Mouse (Mus musculus) yolk sac, embryonic 10.5 days (tissue): ENCODE results near the gene Ccdc148.
A peak's percentile ranks its signal among the peaks of the same experiment; 100 is the strongest.

Experiments
- DNase-seq: peaks from one replicate; pipeline ENCODE4 v3.0.0-alpha.2; 2017; ENCODE audit warnings: low spot score

Gene Ccdc148

DNA sequence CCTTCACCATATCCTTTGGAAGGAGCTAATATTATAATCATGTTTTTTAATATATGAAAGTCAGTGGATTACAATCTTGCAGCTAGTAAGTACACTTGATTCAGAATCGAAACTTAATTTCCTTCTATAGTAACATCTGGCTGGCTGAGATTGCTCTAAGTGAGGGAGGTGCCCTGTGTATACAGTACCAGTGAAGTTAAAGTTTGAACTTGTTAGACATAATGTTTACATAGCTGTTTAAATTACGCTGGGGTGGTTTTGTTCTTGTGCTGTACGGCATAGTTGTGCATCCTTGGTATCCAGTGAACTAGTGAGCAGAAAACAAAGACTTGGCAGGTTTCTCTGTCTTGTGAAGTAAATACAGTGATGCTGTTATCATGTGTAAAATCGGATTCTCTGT lies 18.5 kb upstream of the Ccdc148 start:
- DNase-seq: no peak

DNA sequence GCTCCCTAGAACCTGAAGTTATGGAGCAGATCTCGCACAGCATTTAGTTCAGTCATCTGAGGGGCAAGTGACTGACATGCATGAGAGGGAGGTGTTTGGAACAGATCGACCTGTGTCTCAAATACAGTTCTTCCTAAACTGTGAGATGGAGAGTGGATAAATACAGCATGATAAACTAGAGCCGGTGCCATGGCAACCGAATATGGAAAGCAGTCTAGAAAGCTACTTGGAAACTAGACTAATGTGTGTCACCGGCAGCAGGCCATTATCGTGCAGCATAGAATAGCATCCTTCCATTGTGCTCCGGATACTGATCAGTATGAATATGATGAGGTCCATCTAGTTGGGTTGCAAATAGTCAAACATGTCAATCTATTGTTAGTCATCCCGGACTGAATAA lies 17.7 kb upstream of the Ccdc148 start:
- DNase-seq: no peak

DNA sequence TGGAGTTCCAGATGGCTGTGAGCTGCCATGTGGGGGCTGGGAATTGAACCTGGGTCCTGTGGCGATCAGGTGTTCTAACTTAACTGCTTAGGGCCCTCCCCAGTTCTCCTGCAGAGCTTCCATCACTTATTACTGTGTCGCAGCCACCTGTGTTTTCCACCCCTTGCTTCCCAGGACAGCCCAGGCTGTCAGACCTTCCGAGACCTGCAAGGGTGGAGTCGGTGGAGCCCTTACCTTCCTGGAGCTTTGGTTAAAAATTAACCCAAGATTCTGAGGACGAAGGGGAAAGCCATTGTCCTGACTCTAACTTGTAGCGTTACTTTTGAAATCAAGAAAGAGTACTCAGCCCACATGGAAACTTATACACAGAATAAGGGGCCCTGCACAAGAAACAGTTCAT lies 15.4 kb upstream of the Ccdc148 start:
- DNase-seq: peak; percentile 73

DNA sequence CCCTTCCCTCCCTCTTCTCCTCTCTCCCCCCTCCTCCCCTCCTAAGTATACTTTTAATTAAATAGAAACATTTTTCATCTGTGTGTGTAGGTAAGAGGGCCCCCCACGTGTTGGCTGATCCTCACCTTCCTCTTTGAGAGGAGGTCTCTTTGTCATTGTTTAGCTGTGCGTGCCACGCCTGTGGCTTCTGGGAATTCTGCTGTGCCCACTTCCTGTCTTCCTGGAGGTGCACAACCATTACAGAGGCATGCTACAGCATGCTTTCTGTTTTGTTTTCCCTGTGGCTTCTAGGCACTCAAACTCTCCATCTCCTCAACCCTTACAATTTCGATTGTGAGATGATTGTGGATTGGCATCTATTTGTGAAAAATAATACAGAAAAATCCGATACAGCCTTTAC lies 11.1 kb upstream of the Ccdc148 start:
- no peak for DNase-seq

DNA sequence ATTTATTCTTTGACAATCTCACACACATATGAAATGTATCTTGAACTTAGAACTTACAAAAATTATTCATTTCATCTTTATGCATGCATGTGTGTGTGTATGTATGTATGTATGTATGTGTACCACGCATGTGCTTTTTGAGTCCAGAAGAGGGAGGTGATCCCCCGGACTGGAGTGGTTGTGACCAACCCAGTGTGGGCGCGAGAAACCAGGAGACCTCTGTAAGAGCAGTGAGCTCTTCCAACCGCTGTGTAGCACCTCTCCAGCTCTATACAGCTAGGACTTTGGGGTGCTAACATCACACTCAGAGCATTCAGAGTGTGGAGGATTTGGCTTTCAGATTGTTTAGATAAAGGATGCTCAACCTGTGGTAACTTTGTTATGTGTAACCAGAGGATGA lies 10.1 kb upstream of the Ccdc148 start:
- DNase-seq: no peak

DNA sequence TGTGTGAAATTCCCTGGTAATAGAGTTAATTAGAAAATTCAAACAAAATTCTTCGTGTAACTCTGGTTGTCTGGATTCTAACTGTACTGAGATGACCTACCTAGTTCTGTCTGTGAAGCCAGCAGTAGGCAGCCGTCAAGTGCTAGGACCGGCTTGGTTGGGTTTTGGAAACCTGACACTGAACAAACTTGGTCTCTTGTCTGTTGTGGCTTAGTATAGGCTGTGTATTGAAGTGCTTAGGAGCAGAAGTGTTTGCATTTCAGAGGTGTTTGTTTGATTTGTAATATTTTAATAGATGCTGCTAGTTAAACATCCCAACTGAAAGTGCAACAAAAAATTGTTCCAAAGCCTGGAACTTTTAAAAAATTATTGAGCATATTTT lies 9.7 kb upstream of the Ccdc148 start:
- DNase-seq: no peak

DNA sequence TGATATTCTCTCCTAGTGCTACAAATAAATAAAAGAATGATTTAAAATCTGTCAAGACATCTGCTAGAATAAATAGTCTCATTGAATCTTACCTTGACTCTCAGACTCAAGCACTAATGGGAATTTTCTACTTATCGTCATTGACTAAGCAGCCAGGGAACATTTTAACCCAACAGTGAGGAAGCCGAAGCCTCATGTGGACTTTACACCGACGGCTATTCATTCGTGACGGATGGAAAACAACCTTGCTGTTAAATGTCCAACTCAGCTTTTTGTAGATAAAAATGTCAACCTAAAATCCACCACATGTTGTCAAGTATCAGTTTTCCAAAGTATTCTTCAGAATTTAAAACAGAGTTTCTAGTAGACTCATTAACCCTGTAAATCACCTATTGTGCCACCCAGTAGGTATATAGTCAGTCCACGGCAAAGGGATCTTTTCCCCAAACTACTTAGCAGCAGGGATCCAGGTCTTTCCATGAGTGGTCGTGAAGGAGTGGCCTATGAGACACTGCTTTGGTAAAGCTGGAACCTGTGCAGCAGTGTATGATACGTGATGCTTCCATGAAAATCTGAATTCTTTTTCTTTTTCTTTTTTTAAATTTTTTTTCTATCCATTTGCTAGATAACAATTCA lies 9.2 kb upstream of the Ccdc148 start:
- peak; percentile 44 for DNase-seq

DNA sequence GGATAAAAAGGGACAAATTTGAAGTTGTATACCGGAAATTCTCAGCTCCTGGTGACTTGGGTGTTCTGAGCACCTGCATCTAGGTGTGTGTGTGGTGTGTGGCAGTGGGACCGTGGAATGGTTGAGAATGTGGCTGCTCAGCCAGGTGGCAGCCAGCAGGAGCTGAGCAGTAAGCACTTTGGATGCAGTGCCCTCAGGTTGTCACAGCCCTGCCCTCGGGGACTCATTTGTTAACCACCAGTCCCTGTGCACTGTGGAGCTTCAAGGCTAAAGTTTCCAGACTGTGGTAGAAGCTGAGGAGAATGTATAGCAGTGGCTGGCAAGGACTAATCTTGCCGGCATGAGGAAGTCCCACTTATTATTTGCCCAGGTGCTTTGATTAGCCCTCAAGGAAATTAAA lies 7.3 kb upstream of the Ccdc148 start:
- no peak for DNase-seq

DNA sequence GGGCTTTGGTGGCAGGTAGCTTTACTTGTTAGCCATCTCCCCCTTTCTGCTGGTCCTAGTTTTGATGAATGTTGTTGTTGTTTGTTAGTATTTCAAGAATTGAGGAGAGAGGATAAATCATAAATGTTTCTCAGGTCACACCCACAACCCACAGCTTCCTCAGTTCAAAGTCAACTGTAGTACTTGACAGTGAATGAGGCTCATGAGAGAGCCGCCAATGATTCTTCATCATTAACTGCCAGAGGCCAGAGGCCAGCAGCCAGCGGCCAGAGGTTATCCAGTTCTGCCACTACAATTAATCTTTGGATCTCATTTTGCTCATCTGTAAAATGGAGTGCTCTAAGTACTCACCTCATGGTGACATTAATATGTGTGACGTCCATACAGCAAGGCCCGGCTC lies 6.5 kb upstream of the Ccdc148 start:
- no peak for DNase-seq

DNA sequence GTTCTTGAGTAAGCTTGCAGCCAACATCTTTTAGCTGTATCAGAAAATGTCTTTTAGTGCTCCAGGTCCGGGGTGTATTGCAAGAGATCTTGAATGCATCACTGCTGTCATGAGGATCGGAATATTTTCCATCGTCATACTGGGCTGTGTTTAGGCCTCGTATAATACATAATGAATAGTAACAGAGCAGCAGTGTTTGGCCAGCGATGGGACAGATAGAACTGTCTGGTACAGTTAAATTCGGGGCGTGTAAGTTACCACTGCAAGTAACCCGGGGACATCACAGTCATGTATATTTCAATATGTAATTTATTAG lies 1.8 kb upstream of the Ccdc148 start:
- DNase-seq: no peak

DNA sequence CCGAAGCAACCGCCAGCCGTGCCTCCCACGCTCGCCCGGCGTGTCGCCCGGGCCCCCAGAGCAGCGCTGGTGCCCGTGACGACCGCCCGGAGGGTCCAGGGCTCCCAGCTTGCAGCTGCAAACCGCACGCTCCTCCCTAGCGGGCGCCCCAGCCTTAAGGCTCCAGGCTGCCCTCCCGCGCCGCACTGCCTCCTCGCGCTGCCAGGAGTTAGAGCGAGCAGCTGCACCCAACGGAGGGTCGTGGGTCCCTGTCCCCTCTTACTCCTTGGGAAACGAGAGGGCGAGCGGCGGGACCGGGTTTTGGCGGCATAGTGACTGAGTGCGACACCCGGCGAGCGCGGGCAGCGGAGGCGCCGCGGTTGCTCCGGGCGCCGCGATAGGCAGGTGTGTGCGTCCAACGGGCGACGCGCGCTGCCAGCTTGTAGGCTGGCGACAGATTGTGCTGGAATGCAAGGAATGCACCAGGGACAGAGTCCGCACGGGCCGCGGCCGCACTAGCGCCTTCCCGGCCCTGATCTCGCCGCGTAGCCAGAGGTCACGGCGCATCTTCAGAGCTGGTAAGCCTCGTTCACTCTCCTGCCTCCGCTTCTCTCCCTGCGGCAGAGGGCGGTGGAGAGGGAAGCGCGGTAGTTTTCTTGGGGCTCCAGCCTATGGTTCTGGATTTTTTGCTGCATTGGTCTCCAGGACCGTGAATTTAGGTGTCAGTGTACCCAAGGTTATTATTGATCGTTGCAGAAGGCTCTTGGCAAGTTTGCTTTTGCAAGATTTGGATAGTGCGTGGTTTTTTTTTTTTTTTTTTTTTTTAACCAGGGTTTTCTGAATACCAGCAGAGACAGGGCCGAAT lies 1.2 kb upstream of the Ccdc148 start:
- DNase-seq: peak; percentile 81

DNA sequence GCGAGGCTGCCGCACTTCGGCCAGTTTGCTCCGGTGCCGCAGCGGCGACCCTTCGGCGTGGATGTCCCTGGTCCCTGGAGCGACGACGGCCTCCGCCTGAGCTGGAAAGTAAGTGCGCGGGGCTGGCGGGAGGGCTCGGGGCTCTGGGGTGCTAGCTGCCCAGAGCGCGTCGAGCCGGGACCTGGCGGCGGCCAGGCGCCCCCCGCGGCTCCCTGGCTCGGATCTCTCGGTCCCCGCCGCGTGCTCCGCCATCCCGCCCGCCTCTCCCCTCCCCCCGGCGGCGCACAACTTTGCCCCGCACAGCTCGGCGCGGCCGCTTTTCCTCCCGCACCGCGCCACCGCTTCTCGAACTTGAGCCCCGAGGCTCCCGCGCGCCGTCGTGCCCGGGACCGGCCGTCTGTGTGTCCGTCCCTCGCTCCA lies 548 bp upstream of the Ccdc148 start:
- no peak for DNase-seq

DNA sequence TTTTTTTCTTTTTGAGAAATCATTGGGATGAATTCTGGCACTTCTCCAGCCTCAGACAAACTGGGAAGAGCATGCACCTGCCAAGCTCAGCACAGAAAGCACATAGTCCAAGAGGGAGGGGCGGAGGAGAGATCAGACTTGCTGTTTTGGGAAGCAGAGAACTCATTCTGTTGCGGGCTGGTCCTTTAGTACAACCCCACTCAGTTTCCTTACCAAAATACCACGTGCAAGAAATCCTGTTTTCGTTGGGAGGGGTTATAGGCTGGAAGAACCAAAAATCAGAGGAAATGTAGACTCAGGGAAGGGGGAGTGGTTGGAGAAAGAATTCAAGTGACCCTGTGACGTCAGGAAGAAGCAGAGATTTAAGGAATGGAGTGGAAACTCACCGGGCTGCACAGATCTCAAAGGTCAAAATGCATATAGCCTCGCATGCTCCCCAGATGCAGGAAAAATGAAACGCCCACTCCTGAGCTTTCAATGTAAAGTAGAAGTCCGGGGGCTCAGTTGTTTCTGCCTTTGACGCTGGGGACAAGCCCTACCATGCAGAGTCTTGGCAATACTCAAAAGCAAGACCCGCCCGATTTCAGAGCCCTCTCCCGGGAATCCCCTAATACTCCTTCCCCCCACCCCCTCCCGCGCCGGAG lies 400 bp downstream of the Ccdc148 start:
- no peak for DNase-seq

DNA sequence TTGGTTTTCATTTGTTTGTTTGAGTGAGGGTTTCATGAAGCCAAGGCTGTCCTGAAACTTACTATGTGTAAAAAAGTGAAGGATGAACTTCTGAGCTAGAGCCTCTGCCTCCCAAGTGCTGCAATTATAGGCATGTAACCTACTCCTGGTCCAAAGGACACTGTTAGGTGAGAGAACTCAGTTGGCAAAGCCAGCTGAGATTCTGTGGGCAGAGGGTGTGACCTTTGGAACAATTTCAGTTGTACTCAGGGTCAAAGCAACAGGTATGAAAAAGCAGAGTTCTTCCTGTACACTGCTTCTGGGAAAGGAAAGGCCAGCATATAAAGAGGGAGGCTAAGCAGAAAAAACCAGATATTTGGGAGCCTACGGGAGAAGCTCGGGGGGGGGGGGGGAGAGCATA lies 2.4 kb downstream of the Ccdc148 start:
- DNase-seq: no peak

DNA sequence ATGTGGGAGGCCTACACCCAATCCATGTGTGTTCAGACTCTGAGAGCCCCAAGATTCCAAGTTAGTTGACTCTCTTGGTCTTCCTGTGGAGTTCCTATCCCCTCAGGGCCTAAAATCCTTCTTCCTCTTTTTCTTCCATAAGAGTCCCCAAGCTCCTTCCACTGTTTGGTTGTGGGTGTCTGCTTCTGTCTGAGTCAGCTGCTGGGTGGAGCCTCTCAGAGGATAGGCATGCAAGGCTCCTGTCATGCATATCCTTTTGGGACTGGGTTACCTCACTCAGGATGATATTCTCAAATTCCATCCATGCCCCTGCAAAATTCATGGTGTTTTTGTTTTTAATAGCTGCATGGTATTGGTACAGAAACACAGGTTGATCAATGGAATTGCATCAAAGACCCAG lies 5.1 kb downstream of the Ccdc148 start:
- no peak for DNase-seq

DNA sequence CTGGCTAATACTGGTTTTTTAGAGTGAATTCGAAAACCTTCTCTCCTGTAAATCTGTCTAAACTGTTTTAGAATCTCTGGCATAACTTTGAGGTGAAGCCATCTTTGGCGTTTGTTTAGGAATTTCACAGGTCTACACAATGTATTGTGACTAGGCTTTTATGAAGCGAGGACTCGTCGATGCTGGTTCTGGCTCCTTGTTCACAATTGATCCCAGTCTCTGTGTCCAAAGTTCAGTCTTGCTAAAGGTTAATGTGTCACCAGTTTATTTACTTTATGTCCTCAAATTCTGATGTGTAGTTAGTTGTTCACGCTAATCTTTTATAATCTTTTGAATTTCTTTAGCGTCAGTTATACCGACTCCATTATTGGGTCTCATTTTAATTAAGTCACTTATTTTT lies 29.4 kb downstream of the Ccdc148 start:
- DNase-seq: peak; percentile 29

DNA sequence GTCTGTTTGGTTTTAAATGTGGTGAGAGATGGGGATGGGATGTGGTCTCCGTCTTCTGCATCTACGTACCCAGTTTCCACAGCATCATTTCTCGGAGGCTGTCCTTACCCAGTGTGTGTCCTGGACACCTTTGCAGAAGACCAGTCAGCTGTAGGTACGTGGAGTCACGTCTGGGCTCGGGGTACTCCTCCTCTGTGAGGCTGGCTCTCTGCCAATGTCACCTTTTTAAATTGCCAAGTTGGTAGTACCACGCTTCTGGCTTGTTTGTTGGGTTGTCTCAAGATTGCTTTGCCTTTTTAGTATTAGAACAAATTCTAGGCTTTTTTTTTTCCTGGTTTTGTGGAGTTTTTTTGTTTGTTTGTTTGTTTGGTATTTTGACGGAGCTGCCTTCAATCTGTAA lies 30.7 kb downstream of the Ccdc148 start:
- DNase-seq: no peak

DNA sequence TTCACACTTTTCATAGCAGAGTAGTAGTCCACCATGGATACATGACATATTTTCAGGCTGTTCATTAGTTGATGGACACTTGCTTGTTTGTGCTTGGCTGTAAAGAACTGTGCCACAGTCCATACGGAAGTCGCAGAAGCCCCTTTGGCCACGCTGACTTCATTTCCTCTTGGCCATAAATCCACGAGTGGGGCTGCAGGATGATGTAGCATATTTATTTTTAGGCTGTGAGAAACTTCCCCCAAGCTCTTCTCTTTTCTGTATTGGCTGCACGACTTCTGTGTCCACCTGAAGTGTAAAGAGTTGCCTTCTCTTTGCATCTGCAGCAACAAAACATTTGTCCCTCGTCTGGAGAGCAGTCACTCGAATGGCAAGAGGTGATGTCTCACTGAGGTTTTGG lies 31.5 kb downstream of the Ccdc148 start:
- no peak for DNase-seq

DNA sequence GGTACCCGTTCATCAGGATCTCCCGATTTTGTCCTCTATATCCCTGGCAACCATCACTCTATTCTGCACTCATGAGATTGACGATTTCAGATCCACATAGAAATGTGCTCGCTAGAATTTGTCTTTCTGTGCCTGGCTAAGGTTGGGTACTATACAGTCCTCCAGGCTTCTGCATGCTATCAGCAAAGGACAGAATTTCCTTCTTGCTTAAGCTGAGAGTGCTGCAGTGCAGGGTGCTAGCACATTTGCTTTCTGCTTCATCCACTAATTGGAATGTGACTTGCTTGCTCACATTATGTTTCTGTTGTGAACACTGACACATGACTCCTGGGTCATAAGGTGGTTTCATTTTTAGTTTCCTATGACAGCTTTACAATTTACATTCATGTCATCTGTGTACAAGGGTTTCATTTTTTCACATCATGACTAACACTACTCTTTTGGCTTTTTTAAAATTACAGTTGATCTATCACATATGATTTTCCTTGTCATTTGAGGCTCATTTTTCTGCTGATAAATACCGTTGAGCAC lies 104.8 kb downstream of the Ccdc148 start:
- DNase-seq: no peak

DNA sequence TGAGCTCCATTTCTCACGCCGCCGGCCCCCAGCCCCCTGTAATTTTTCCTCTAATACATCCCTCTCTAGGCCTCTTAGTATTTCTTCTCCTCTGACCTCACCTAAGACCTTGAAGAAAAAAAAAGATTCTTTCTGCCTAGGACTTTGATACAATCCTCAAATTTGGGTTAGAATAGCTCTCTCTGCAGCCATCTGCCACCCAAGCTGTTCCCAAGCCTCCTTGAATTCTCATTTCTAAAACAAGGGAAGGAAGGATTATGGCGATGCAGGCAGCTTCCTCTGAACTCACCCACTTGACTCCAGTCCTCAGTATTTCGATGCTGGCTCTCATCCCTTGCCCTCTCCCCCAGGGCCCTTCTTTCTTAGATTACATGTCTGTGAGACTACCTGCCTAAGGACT lies 106.1 kb downstream of the Ccdc148 start:
- no peak for DNase-seq

DNA sequence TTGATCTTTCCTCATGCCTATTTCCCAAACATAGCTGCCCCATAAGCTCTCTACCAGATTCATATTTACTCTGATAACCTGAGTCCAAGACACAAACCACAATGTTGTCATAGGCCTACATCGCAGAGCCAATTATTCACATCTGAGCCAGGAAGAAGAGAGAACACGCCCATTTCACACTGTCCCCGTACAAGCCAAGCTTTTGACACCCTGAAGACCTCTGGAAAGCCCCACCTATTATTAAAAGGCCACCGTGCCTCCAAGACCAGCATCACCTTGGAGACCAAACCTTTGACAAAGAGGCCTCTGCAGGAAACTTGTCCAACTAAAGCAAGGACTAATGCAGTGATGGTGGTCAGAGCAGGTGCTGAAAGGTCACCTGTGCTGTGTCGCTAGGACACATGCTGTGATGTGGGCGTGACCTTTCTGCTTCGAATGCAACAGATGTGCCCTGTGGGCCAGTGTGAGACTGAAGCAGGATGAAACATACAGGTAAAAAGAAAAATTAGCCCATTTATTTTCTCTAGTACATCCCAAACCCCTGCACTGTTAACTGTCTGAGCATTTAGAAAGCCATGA lies 106.9 kb downstream of the Ccdc148 start:
- no peak for DNase-seq

DNA sequence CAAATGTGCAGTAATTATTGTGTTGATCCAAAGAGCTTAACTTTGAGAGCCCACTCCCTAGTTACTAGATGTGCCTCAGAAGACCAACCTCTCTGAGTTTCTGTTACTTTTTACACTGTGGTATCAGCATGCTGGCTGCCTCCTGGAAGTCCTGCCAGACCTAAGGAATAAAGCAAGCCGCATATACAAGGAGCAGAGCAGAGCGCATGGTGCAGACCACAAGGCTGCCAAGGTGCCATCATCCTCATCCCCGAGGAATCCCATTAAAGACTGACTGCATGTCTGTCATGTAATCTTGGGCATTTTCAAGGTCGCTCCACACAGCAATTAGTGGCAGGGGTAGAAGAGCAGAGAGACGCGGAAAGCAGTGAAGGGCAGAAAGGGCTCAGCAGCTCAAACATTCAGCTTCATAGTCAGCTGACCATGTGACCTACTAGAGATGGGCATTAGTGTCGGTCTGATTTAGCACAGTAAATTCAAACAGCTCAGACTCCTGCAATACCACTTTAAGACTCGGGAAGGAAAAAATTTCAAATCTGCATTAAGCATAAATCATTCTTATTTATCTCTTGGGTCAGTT lies 110.1 kb downstream of the Ccdc148 start:
- no peak for DNase-seq

DNA sequence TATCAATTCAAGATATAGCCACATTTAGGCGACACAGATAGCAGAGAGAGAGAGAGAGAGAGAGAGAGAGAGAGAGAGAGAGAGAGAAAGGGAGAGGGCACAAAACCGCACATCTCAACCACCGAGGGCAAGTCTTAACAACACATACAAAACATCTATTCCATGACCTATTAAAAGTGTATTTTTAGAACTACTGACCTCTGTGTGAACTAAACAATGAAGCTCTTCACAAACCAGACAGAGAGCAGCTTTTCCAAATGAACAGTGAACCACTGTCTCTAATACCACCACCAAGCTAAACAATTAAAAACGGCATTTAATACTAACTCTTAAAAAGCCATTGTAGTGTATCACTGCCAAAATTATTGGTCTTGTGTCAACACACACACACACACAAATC lies 110.8 kb downstream of the Ccdc148 start:
- no peak for DNase-seq
